Mouse (Mus musculus): ENCODE data around the gene Upf2.

GRCm38 (mm10) chr2:5929793-5930192 lies 21.5 kb upstream of the Upf2 start:
- TF ChIP-seq EP300 (optimal IDR thresholded peaks at IDR 0.05) (no peak), CTCF (IDR thresholded peaks at IDR 0.05; ENCODE audit: low read depth) (no peak)

All from stomach, postnatal 0 days (tissue).